Mouse (Mus musculus) cortical plate, adult 2 months (tissue): Measurements from ENCODE around the gene Sipa1.

ENCODE experiments used
- CTCF ChIP-seq: fragments of 200-500 bp; IDR thresholded peaks from 2 replicates; pipeline ENCODE4 v1.5.1; 2011; ENCODE audit warnings: mild to moderate bottlenecking, control low read depth, low read length; ENCODE audit not compliant: insufficient read depth; ENCODE audit errors: extremely low read depth
- POLR2A ChIP-seq: fragments of 200-500 bp; IDR thresholded peaks from 2 replicates; pipeline ENCODE4 v1.6.1; 2011; ENCODE audit warnings: mild to moderate bottlenecking, low read length, control low read depth; ENCODE audit not compliant: insufficient read depth; ENCODE audit errors: extremely low read depth

DNA sequence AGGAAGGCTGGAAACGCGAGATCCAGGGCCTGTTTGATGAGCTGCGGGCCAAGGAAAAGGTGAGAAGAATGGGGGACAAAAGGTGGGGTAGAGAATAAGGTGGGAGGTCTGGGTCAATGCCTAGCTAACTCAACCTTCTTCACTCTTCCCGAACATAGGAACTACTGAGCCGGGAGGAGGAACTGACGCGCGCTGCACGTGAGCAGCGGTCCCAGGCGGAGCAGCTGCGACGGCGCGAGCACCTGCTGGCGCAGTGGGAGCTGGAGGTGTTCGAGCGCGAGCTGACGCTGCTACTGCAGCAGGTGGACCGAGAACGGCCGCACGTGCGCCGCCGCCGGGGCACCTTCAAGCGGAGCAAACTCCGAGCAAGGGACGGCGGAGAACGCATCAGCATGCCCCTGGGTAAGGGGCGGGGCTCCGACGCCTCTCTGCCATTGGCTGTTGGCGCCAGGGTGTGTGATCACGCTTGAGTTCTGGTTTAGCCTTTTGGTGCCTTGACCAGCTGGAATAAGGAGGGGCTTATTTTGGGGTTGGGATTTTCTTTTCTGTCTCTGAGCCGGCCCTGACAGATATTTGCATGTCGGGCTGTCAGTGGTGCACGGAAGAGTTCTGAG is 32.4 kb upstream of the Sipa1 start:
- TF ChIP-seq CTCF (no peak), POLR2A (no peak)
